Mouse (Mus musculus) embryonic fibroblast, embryonic 13.5 days (primary cell): ENCODE results near the gene Csnk1d. TPM values are rescaled to one million over a fixed set of nuclear protein-coding genes. Genes with fewer than 3 reads are reported as not detected.

Experiments
- H3K27ac ChIP-seq: 2 replicates; pipeline ENCODE4 v1.5.1; 2012; ENCODE audit warnings: low read length, control low read depth, inconsistent platforms; ENCODE audit not compliant: insufficient read depth
- H3K4me1 ChIP-seq: 2 replicates; pipeline ENCODE4 v1.6.1; 2011; ENCODE audit warnings: low read length; ENCODE audit not compliant: control insufficient read depth, insufficient read depth
- H3K4me3 ChIP-seq: 2 replicates; pipeline ENCODE4 v1.5.1; 2011; ENCODE audit warnings: mild to moderate bottlenecking, control low read depth, low read length; ENCODE audit not compliant: insufficient read depth
- CTCF ChIP-seq: IDR thresholded peaks from 2 replicates; pipeline ENCODE4 v1.5.1; 2011; ENCODE audit warnings: mild to moderate bottlenecking, control low read depth, low read length, moderate library complexity, borderline replicate concordance; ENCODE audit not compliant: insufficient read depth
- POLR2A ChIP-seq: IDR thresholded peaks from 2 replicates; pipeline ENCODE4 v1.6.1; 2011; ENCODE audit warnings: low read depth, mild to moderate bottlenecking, control low read depth, low read length, moderate library complexity
- polyA plus RNA-seq: library from polyadenylated mRNA; stranded (reverse); fragments of >200 nt; gene quantifications from 2 replicates; pipeline ENCODE4 v1.2.4, GENCODE M21; 2011; ENCODE audit warnings: low read depth; ENCODE audit not compliant: missing spikeins, insufficient read length

Csnk1d gene
- polyA plus RNA-seq, 1 experiment: 142 TPM

GRCm38 (mm10) chr11:120957731-120958257 is 33.3 kb downstream of the Csnk1d start:
- no peak for TF ChIP-seq CTCF
- TF ChIP-seq POLR2A: no peak
- Histone ChIP-seq H3K27ac (no peak overlapping the region), H3K4me1 (0 out of 2 replicates have a peak, but pooled peaks cover 5% of the 10 kb centered on the region), H3K4me3 (no peak overlapping the region)

- no peak overlapping the region for H3K27ac ChIP-seq
- TF ChIP-seq CTCF (no peak), POLR2A (no peak)
- H3K4me1 ChIP-seq: 0 out of 2 replicates have a peak, but pooled peaks cover 5% of the 10 kb centered on the region
- no peak overlapping the region for H3K4me3 ChIP-seq
Observed at GRCm38 (mm10) chr11:120957052-120957451, 34.1 kb downstream of the Csnk1d start.

- H3K27ac ChIP-seq: no peak overlapping the region
- TF ChIP-seq CTCF: no peak
- TF ChIP-seq POLR2A: no peak
- H3K4me1 ChIP-seq: 0 out of 2 replicates have a peak, but pooled peaks cover 5% of the 10 kb centered on the region
- no peak overlapping the region for H3K4me3 ChIP-seq
Observed at GRCm38 (mm10) chr11:120955701-120956100, 35.4 kb downstream of the Csnk1d start.

GRCm38 (mm10) chr11:120954936-120955335 is 36.2 kb downstream of the Csnk1d start:
- Histone ChIP-seq H3K27ac (no peak overlapping the region), H3K4me1 (no peaks in the 10 kb centered on the region), H3K4me3 (no peak overlapping the region)
- TF ChIP-seq POLR2A: no peak
- no peak for TF ChIP-seq CTCF

- H3K4me3 ChIP-seq: no peak overlapping the region
- H3K27ac ChIP-seq: no peak overlapping the region
- no peaks in the 10 kb centered on the region for H3K4me1 ChIP-seq
- TF ChIP-seq CTCF (no peak), POLR2A (no peak)
Observed at GRCm38 (mm10) chr11:120951731-120952730, 39.1 kb downstream of the Csnk1d start.

- Histone ChIP-seq H3K27ac (no peak overlapping the region), H3K4me3 (peak overlapping the region; percentile 31), H3K4me1 (no peaks in the 10 kb centered on the region)
- TF ChIP-seq POLR2A (no peak), CTCF (no peak)
Observed at GRCm38 (mm10) chr11:120951237-120951636, 39.9 kb downstream of the Csnk1d start.

GRCm38 (mm10) chr11:120950281-120951202 is 40.6 kb downstream of the Csnk1d start:
- no peak overlapping the region for H3K27ac ChIP-seq
- H3K4me1 ChIP-seq: no peaks in the 10 kb centered on the region

GRCm38 (mm10) chr11:120949863-120950262 is 41.3 kb downstream of the Csnk1d start:
- Histone ChIP-seq H3K4me3 (peak overlapping the region; percentile 42), H3K27ac (no peak overlapping the region), H3K4me1 (no peaks in the 10 kb centered on the region)
- TF ChIP-seq CTCF (no peak), POLR2A (no peak; the same call in 1 of the 2 replicates)

More at GRCm38 (mm10) chr11:120950281-120951202, 40.6 kb downstream of the Csnk1d start:
- TF ChIP-seq CTCF (no peak), POLR2A (peak; percentile 47)
- H3K4me3 ChIP-seq: peak overlapping the region; percentile 42

GRCm38 (mm10) chr11:120948861-120949851 is 42.0 kb downstream of the Csnk1d start:
- no peak overlapping the region for H3K27ac ChIP-seq
- TF ChIP-seq POLR2A: peak; percentile 77
- TF ChIP-seq CTCF: no peak
- peak overlapping the region; percentile 42 for H3K4me3 ChIP-seq
- no peaks in the 10 kb centered on the region for H3K4me1 ChIP-seq
